Mouse (Mus musculus) brain, embryonic 14.5 days (tissue): ENCODE data around the gene Deaf1.

Experiments used
- CTCF ChIP-seq: fragments of 200-500 bp; IDR thresholded peaks from 2 replicates; pipeline ENCODE4 v1.5.1; 2012; ENCODE audit warnings: inconsistent platforms, mild to moderate bottlenecking, moderate library complexity, borderline replicate concordance; ENCODE audit not compliant: insufficient read depth, insufficient read length; ENCODE audit errors: extremely low read depth
- POLR2A ChIP-seq: fragments of 200-500 bp; IDR thresholded peaks from 2 replicates; pipeline ENCODE4 v1.6.1; 2012; ENCODE audit warnings: mild to moderate bottlenecking, inconsistent platforms, borderline replicate concordance; ENCODE audit not compliant: poor library complexity, insufficient read depth, insufficient read length, severe bottlenecking; ENCODE audit errors: extremely low read depth

- TF ChIP-seq CTCF (no peak), POLR2A (no peak)
Observed at GRCm38 (mm10) chr7:141361510-141361909, 34.0 kb upstream of the Deaf1 start.
